Mouse (Mus musculus) liver, embryonic 15.5 days (tissue): ENCODE measurements around the gene Ankrd39. TPM values are rescaled to one million over a fixed set of nuclear protein-coding genes. Genes with fewer than 3 reads are reported as not detected.
"Not testable (repeated sequence)": the region's sequence is repeated elsewhere in the genome, so short reads cannot be mapped to it uniquely, and the experiment has no call there.

ENCODE experiments used
- ATAC-seq: fragments of 200-750 bp; cut with Nextera tagmentation; 2 replicates; pipeline ENCODE4 v1.8.0; 2017; ENCODE audit warnings: moderate number of reproducible peaks, mild to moderate bottlenecking, moderate library complexity; ENCODE audit not compliant: insufficient read depth
- H3K27ac ChIP-seq: fragments of 300-500 bp; sonication (generic); replicated peaks from 2 replicates; pipeline ENCODE4 v1.5.1; 2015; ENCODE audit warnings: mild to moderate bottlenecking, inconsistent platforms
- H3K27me3 ChIP-seq: fragments of 300-500 bp; sonication (generic); 2 replicates; pipeline ENCODE4 v1.6.1; 2015; ENCODE audit warnings: mild to moderate bottlenecking, inconsistent platforms
- H3K36me3 ChIP-seq: fragments of 300-500 bp; sonication (generic); replicated peaks from 2 replicates; pipeline ENCODE4 v1.6.1; 2015; ENCODE audit warnings: moderate library complexity, mild to moderate bottlenecking, inconsistent platforms
- H3K4me1 ChIP-seq: fragments of 300-500 bp; sonication (generic); replicated peaks from 2 replicates; pipeline ENCODE4 v1.6.1; 2015; ENCODE audit warnings: inconsistent platforms
- H3K4me2 ChIP-seq: fragments of 300-500 bp; sonication (generic); 2 replicates; pipeline ENCODE4 v1.6.1; 2015; ENCODE audit warnings: moderate library complexity, mild to moderate bottlenecking, inconsistent platforms
- H3K4me3 ChIP-seq: fragments of 300-500 bp; sonication (generic); replicated peaks from 2 replicates; pipeline ENCODE4 v1.5.1; 2015; ENCODE audit warnings: mild to moderate bottlenecking, inconsistent platforms
- H3K9ac ChIP-seq: fragments of 300-500 bp; sonication (generic); 2 replicates; pipeline ENCODE4 v1.6.1; 2015; ENCODE audit warnings: moderate library complexity, mild to moderate bottlenecking, inconsistent platforms
- H3K9me3 ChIP-seq: fragments of 300-500 bp; sonication (generic); replicated peaks from 2 replicates; pipeline ENCODE4 v1.6.1; 2016; ENCODE audit warnings: inconsistent platforms
- WGBS: fragments of 180-500 bp; shearing (Covaris S2); methylation state at CpG from one replicate; pipeline ENCODE4 v1.1.7; 2015; ENCODE audit warnings: mixed read lengths; ENCODE audit not compliant: insufficient replicate concordance; 5-methylcytosine and 5-hydroxymethylcytosine counted together
- polyA plus RNA-seq: library from polyadenylated mRNA; unstranded; fragments of >200 nt; fragmentation: Nextera tagmentation; extraction: Ambion mirVana; gene quantifications from 2 replicates; pipeline ENCODE4 v1.2.1, GENCODE M21; 2015

Ankrd39 gene
- polyA plus RNA-seq, 1 experiment from 2014 or later, result 6.2 TPM

- Histone ChIP-seq H3K9me3 (no peaks in the 10 kb centered on the region), H3K9ac (no peak overlapping the region), H3K4me2 (no peak overlapping the region), H3K4me1 (peaks cover 19% of the 10 kb centered on the region), H3K36me3 (peaks cover 13% of the 10 kb centered on the region), H3K4me3 (no peak overlapping the region), H3K27ac (peak overlapping the region; percentile 57), H3K27me3 (no peaks in the 10 kb centered on the region)
- 0 out of 2 replicates have a peak, but pooled peaks have one; percentile 10 for ATAC-seq
- WGBS, result 63% methylated on average over 4 of the region's 4 CpGs
Measured at GRCm38 (mm10) chr1:36538727-36539126, 8.5 kb downstream of the Ankrd39 start.

- WGBS, result 84% methylated on average over 9 of the region's 9 CpGs
- 0 out of 2 replicates have a peak within 1 kb of the TSS, but pooled peaks have one; percentile 24 for H3K27ac ChIP-seq
- H3K4me1 ChIP-seq, result peaks cover 19% of the 10 kb centered on the region
- H3K4me3 ChIP-seq, ATAC-seq, H3K27me3 ChIP-seq, H3K9me3 ChIP-seq, H3K4me2 ChIP-seq, H3K36me3 ChIP-seq, H3K9ac ChIP-seq: not testable (repeated sequence)
Measured at GRCm38 (mm10) chr1:36536783-36537182, 10.5 kb downstream of the Ankrd39 start, which contains the start of gene Ankrd23. Gene Ankrd23 (minus strand): TSS chr1:36536883.

GRCm38 (mm10) chr1:36536397-36536728 lies 10.9 kb downstream of the Ankrd39 start:
- WGBS, result 65% methylated on average over 8 of the region's 8 CpGs

GRCm38 (mm10) chr1:36535477-36536396 lies 11.5 kb downstream of the Ankrd39 start:
- no peak for ATAC-seq
- Histone ChIP-seq H3K27ac (0 out of 2 replicates have a peak overlapping the region, but pooled peaks have one; percentile 24), H3K4me3 (no peak overlapping the region), H3K4me2 (no peak overlapping the region), H3K9me3 (no peaks in the 10 kb centered on the region), H3K27me3 (no peaks in the 10 kb centered on the region), H3K4me1 (peaks cover 19% of the 10 kb centered on the region), H3K36me3 (no peaks in the 10 kb centered on the region), H3K9ac (no peak overlapping the region)
- 71% methylated on average over 11 of the region's 11 CpGs for WGBS

More at GRCm38 (mm10) chr1:36536397-36536728, 10.9 kb downstream of the Ankrd39 start:
- H3K4me1 ChIP-seq, result peaks cover 19% of the 10 kb centered on the region
- H3K36me3 ChIP-seq, result peaks cover 3% of the 10 kb centered on the region
- no peaks in the 10 kb centered on the region for H3K9me3 ChIP-seq
- H3K4me3 ChIP-seq, result no peak overlapping the region
- 0 out of 2 replicates have a peak overlapping the region, but pooled peaks have one; percentile 24 for H3K27ac ChIP-seq
- ATAC-seq, result no peak
- no peak overlapping the region for H3K9ac ChIP-seq
- no peaks in the 10 kb centered on the region for H3K27me3 ChIP-seq
- no peak overlapping the region for H3K4me2 ChIP-seq

- Histone ChIP-seq H3K36me3 (no peaks in the 10 kb centered on the region), H3K4me3 (no peak overlapping the region), H3K27ac (no peak overlapping the region), H3K9ac (no peak overlapping the region), H3K4me2 (no peak overlapping the region), H3K27me3 (no peaks in the 10 kb centered on the region), H3K4me1 (peaks cover 19% of the 10 kb centered on the region), H3K9me3 (no peaks in the 10 kb centered on the region)
- no peak for ATAC-seq
- 51% methylated on average over 6 of the region's 6 CpGs for WGBS
Measured at GRCm38 (mm10) chr1:36534595-36535058, 12.6 kb downstream of the Ankrd39 start.

GRCm38 (mm10) chr1:36533546-36533945 lies 13.7 kb downstream of the Ankrd39 start:
- Histone ChIP-seq H3K4me1 (peaks cover 17% of the 10 kb centered on the region), H3K9me3 (no peaks in the 10 kb centered on the region), H3K36me3 (no peaks in the 10 kb centered on the region), H3K9ac (no peak overlapping the region), H3K4me2 (no peak overlapping the region), H3K4me3 (no peak overlapping the region), H3K27ac (no peak overlapping the region), H3K27me3 (no peaks in the 10 kb centered on the region)
- WGBS, result 73% methylated on average over 6 of the region's 6 CpGs
- ATAC-seq, result no peak

- WGBS, result 91% methylated on average over 12 of the region's 12 CpGs
- Histone ChIP-seq H3K27me3 (no peaks in the 10 kb centered on the region), H3K27ac (no peak overlapping the region), H3K9me3 (no peaks in the 10 kb centered on the region), H3K4me3 (no peak overlapping the region), H3K4me1 (peaks cover 14% of the 10 kb centered on the region), H3K9ac (no peak overlapping the region), H3K4me2 (no peak overlapping the region), H3K36me3 (no peaks in the 10 kb centered on the region)
- ATAC-seq, result no peak
Measured at GRCm38 (mm10) chr1:36531461-36531860, 15.8 kb downstream of the Ankrd39 start.

GRCm38 (mm10) chr1:36530962-36531361 lies 16.3 kb downstream of the Ankrd39 start:
- Histone ChIP-seq H3K4me2 (no peak overlapping the region), H3K36me3 (peaks cover 4% of the 10 kb centered on the region; the same call in 1 of the 2 replicates), H3K27me3 (no peaks in the 10 kb centered on the region), H3K9ac (no peak overlapping the region), H3K4me3 (no peak overlapping the region), H3K27ac (no peak overlapping the region), H3K9me3 (no peaks in the 10 kb centered on the region), H3K4me1 (peaks cover 13% of the 10 kb centered on the region)
- WGBS, result 80% methylated on average over 7 of the region's 7 CpGs
- ATAC-seq, result no peak

GRCm38 (mm10) chr1:36530485-36530884 lies 16.8 kb downstream of the Ankrd39 start:
- no peak for ATAC-seq
- H3K9ac ChIP-seq, result no peak overlapping the region
- H3K27ac ChIP-seq, result no peak overlapping the region
- peaks cover 15% of the 10 kb centered on the region for H3K4me1 ChIP-seq
- H3K9me3 ChIP-seq, result no peaks in the 10 kb centered on the region
- H3K4me2 ChIP-seq, result no peak overlapping the region
- H3K4me3 ChIP-seq, result no peak overlapping the region
- 77% methylated on average over 8 of the region's 8 CpGs for WGBS
- H3K27me3 ChIP-seq, result no peaks in the 10 kb centered on the region
- H3K36me3 ChIP-seq, result peaks cover 9% of the 10 kb centered on the region

GRCm38 (mm10) chr1:36529875-36530274 lies 17.4 kb downstream of the Ankrd39 start:
- no peak for ATAC-seq
- no peaks in the 10 kb centered on the region for H3K27me3 ChIP-seq
- peaks cover 15% of the 10 kb centered on the region for H3K4me1 ChIP-seq
- 79% methylated on average over 4 of the region's 4 CpGs for WGBS
- H3K4me3 ChIP-seq, result no peak overlapping the region
- H3K9ac ChIP-seq, result no peak overlapping the region
- H3K9me3 ChIP-seq, result no peaks in the 10 kb centered on the region
- no peak overlapping the region for H3K27ac ChIP-seq
- H3K36me3 ChIP-seq, result peaks cover 15% of the 10 kb centered on the region
- no peak overlapping the region for H3K4me2 ChIP-seq

- no peaks in the 10 kb centered on the region for H3K9me3 ChIP-seq
- WGBS, result 76% methylated on average over 4 of the region's 4 CpGs
Measured at GRCm38 (mm10) chr1:36529274-36529673, 18.0 kb downstream of the Ankrd39 start.

More at GRCm38 (mm10) chr1:36529274-36529673, 18.0 kb downstream of the Ankrd39 start:
- ATAC-seq, result no peak
- H3K27me3 ChIP-seq, result no peaks in the 10 kb centered on the region
- H3K4me3 ChIP-seq, result no peak overlapping the region
- H3K36me3 ChIP-seq, result peaks cover 18% of the 10 kb centered on the region
- peaks cover 15% of the 10 kb centered on the region for H3K4me1 ChIP-seq
- H3K4me2 ChIP-seq, result no peak overlapping the region
- H3K9ac ChIP-seq, result no peak overlapping the region
- no peak overlapping the region for H3K27ac ChIP-seq
